Mouse (Mus musculus) cerebellum, adult 18-20 months (tissue): ENCODE measurements around the gene Prkag2.

Experiments
- DNase-seq, 2 experiments: peaks; one replicate each; pipeline ENCODE4 v3.0.0; 2021

Gene Prkag2

DNA sequence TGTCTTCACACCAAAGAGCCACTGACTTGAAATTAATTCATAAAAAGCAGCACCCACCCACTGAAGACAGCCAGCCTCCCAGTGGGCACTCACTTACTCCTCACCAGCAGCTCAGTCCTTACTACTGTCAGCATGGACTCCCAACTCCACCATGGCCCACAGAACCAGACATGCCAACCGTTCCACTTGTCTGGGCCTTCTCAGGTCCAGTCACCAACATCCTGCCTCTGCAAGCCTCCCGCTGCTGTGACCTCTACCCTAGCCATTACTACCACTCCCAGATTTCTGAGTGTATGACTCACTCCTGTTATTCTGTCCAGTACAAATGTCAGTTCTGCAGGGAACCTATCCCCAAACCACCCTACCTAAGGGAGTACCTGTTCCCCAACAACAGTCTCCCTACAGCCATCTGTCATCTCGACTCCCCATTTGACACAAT, 279.0 kb downstream of the Prkag2 start:
- peak; percentile 33 to 52 for DNase-seq

DNA sequence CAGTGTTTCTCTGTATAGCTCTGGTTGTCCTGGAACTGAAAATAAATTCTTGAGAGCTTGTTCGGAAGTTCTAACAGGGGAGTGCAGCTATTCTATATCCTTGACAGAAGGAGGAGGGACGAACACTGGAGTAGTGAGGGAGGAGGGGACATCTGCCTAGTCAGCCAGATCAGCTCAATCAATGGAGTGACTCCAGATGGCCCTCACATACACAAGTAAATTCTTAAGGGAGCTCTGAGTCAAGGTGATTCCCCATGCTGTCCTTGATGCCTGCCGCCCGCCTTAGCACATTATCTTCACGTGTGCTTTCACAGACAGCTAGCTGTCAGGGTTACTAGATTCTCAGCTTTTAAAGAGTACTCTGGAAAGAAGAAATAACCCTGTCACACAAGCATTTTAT, 279.8 kb downstream of the Prkag2 start:
- peak; percentile 30 to 51 for DNase-seq

DNA sequence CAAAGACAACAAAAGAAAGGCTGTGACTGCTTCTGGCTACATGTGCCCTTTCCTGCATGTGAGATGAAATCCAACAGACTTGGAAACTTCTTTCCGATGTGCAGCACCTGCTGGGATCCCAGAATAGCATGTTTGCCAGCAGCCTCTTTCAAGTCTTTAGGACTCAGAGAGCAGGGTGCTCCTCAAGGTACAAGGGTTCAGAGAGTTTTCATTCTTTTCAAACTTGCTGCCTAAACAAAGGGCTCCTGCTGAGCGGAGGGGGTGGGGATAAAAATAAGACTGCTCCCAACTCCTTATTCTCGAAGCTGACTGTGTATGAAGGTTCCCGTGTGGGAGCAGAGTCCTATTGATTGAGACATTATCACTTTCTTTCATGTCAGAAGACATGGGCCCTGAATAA, 283.3 kb downstream of the Prkag2 start:
- no peak for DNase-seq

DNA sequence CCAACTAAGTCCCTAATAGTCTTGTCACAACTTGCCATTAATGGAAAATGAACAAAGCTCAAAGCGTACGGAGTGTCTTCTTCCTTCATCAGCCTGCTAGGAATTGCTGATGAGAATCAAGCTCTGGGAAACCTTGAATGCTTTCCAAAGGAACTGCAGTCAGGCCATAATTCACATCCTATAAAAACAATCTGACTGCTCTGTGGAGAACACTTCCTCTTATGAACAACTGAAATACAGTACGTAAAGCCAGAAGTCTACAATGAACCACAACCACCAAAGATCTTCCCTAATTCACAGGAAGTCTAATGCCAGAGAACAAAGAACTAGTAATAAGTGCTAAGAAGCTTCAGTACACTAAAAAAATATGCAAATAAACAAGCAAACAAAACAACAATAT, 286.5 kb downstream of the Prkag2 start:
- no peak for DNase-seq

DNA sequence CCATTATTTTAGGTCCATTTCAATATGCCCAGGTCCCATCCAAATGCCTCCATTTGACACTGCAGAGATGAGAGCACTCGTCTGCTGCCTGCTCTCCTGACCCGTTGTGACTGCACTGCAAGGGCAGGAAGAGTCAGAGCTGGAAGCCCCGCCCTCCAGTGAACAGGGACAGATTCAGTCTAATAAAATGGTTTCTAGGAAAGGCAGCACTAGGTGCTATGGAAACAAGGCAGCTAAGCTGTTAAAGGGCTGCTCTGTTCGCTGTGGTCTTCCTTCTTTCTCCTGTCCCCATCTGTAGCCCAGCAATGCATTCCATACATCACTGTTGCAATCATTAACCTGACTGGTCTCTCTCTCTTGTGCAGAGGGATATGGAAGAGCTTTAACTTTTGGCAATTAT, 287.4 kb downstream of the Prkag2 start:
- no peak for DNase-seq
